Mouse (Mus musculus): ENCODE results near the gene Gcgr. TPM values are rescaled to one million over a fixed set of nuclear protein-coding genes. Genes with fewer than 3 reads are reported as not detected.
"Not testable (repeated sequence)": the region's sequence is repeated elsewhere in the genome, so short reads cannot be mapped to it uniquely, and the experiment has no call there.

The Gcgr gene
- total RNA-seq, 2 experiments from 2014 or later = not detected

- no peak for DNase-seq (ENCODE audit: low spot score in 2 of 2)
- intact Hi-C loops (cut with DNase I) = no loop called here
These were observed 28.8 kb upstream of the Gcgr start for GRCm38 (mm10) chr11:120501701-120502100.

DNA sequence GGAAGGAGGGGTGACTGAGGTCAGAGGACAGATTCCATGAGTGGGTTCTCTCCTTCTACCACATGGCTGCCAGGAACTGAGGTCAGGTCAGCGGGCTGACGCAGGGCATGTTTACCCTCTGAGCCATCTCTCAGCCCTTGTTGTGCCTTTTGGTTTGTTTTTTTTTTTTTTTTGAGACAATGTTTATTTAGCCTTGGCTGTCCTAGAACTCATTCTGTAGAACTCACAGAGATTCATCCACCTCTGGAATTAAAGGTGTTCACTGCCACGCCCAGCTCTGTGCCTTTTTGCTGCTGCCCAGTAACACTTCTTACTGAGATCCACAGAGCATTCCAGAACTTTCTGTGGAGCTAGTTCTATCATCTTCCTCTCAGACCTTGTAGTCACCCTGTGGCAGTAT, 24.8 kb upstream of the Gcgr start:
- intact Hi-C loops (cut with DNase I) = no loop called here

DNA sequence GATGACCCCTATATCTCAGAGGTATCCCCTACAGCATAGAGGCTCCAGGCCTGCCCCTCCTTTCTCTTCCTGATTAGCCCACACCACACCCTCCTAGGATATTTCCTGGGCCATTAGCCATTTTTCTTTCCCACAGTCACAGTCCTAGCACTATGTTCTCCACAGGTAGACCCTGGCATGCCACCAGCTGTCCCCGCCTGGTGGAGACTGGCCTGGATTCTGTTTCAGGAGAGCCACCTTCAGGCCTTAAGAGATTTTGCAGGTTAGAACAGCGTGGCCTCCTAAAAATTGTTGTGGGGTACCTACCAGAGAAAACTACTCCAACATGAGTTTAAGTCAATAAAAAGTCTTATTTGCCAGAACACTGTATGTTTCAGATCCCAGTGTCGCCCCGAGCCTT, 23.6 kb upstream of the Gcgr start:
- intact Hi-C loops (cut with DNase I) = no loop called here
- no peak for DNase-seq (ENCODE audit: low spot score in 2 of 2)

More for the DNA sequence above, 24.8 kb upstream of the Gcgr start:
- no peak for DNase-seq (ENCODE audit: low spot score in 2 of 2)

- no peak for DNase-seq (ENCODE audit: low spot score in 2 of 2)
These were observed 22.7 kb upstream of the Gcgr start for GRCm38 (mm10) chr11:120507611-120508289.

GRCm38 (mm10) chr11:120508290-120508870, 22.1 kb upstream of the Gcgr start:
- intact Hi-C loops (cut with DNase I) = no loop called here
- DNase-seq (ENCODE audit: low spot score in 2 of 2) = peak in 1 of 2 experiments; percentile 22

More at GRCm38 (mm10) chr11:120507611-120508289, 22.7 kb upstream of the Gcgr start:
- intact Hi-C loops (cut with DNase I) = no loop called here

DNA sequence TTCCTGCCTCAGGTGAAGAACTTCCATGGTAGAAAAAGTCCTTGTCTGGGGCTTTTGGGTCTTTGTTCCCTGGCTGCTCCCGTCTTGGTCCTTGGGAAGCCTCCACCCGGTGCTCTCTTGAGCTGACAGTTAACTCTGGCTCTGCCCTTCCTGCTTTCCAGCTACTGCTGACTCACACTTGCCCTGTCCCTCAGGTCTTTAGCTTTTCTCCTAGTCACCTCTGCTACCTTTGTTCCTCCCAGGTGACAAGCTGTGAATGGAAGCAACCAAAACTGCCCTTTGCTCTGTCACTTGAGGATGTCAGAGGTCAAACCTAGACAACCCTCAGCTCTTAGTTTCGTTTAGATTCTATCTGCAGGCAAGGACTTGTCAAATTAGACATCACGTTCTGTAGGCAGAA, 20.6 kb upstream of the Gcgr start:
- intact Hi-C loops (cut with DNase I) = no loop called here
- no peak for DNase-seq (ENCODE audit: low spot score in 2 of 2)

GRCm38 (mm10) chr11:120510375-120511030, 20.0 kb upstream of the Gcgr start:
- no peak for DNase-seq (ENCODE audit: low spot score in 2 of 2)
- intact Hi-C loops (cut with DNase I) = no loop called here

- no peak for DNase-seq (ENCODE audit: low spot score in 2 of 2)
- intact Hi-C loops (cut with DNase I) = no loop called here
These were observed 17.6 kb upstream of the Gcgr start for GRCm38 (mm10) chr11:120512790-120513453.

- DNase-seq (ENCODE audit: low spot score in 2 of 2); intact Hi-C loops (cut with DNase I): not testable (repeated sequence)
These were observed 16.2 kb upstream of the Gcgr start for GRCm38 (mm10) chr11:120514262-120514661.

- DNase-seq (ENCODE audit: low spot score in 2 of 2) = peak; percentile 83
- intact Hi-C loops (cut with DNase I) = no loop called here
These were observed 14.9 kb upstream of the Gcgr start for GRCm38 (mm10) chr11:120515611-120516010.

DNA sequence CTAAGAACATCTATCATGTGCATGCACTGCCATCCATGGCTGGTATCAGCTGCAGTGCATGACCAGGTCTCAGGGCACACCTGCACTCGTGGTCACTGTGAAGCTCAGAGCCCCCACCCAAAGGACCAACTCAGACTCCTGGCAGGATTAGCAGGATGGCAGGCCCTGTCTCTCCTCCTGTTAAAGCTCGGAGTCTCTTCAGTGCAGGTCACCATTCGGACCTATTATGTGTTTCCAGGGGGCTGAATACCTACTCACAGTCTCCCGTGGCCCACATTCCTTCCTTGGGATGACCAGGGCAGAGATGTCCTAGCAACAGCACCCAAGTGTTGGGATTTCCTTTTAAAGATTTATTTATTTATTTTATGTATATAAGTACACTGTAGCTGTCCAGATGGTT, 13.4 kb upstream of the Gcgr start:
- intact Hi-C loops (cut with DNase I) = no loop called here
- DNase-seq (ENCODE audit: low spot score in 2 of 2) = no peak

GRCm38 (mm10) chr11:120518027-120518426, 12.5 kb upstream of the Gcgr start:
- peak; percentile 82 to 97 for DNase-seq (ENCODE audit: low spot score in 2 of 2)
- intact Hi-C loops (cut with DNase I) = loop anchor here (2.0 kb wide), 3 partner anchors 47 to 63 kb away; partner anchors contain the start of genes Arhgdia and P4hb

DNA sequence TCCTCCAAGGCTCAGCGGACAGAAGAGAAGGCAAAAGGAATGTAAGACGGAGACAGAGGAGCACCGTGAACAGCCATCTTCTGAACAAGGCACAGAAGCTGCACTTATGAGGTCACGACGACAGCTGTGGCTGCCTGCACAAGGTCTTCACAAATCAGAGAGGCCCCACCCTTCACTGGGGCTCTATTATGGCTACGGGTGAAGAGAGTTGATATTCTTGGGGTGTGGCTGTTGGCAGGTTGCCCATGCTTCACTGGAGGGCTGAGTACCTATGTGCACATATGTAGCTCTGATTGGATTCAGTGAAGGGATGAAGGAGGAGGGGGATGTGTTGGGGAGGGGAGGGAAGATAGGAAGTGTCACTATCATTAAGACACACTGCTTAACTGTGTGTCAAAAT, 11.9 kb upstream of the Gcgr start:
- no peak for DNase-seq (ENCODE audit: low spot score in 2 of 2)
- intact Hi-C loops (cut with DNase I) = loop anchor here (2.0 kb wide), 3 partner anchors 46 to 62 kb away; partner anchors contain the start of genes Arhgdia and P4hb

DNA sequence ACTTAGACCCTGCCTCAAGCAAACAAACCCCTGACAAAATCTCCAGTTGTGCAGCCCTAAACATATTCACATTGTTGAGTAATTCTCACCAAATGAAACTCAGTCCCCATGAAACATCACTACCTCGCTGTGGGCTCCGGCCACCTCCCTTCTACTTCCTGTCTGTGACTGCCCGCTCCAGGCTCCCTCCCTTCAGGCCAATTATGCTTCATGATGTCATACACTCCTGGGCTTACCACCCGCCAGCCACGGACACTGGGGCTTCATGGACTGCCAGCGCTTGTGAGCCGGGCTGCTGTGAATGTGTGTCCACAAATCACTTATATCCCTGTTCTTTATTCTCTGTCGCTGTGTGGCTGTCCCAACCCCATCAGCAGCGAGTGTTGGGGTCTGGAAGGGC, 10.8 kb upstream of the Gcgr start:
- intact Hi-C loops (cut with DNase I) = loop anchor here (2.0 kb wide), 3 partner anchors 45 to 61 kb away; partner anchors contain the start of genes Arhgdia and P4hb
- DNase-seq (ENCODE audit: low spot score in 2 of 2) = no peak

GRCm38 (mm10) chr11:120520498-120520897, 10.0 kb upstream of the Gcgr start:
- intact Hi-C loops (cut with DNase I) = no loop called here
- no peak for DNase-seq (ENCODE audit: low spot score in 2 of 2)

GRCm38 (mm10) chr11:120520967-120521540, 9.4 kb upstream of the Gcgr start:
- intact Hi-C loops (cut with DNase I) = no loop called here
- no peak for DNase-seq (ENCODE audit: low spot score in 2 of 2)

- intact Hi-C loops (cut with DNase I) = no loop called here
- DNase-seq (ENCODE audit: low spot score in 2 of 2) = no peak
These were observed 7.9 kb upstream of the Gcgr start for GRCm38 (mm10) chr11:120522581-120522980.

- intact Hi-C loops (cut with DNase I) = no loop called here
- DNase-seq (ENCODE audit: low spot score in 2 of 2) = no peak
These were observed 4.5 kb upstream of the Gcgr start for GRCm38 (mm10) chr11:120525959-120526358.

GRCm38 (mm10) chr11:120527690-120528354, 2.7 kb upstream of the Gcgr start:
- no peak for DNase-seq (ENCODE audit: low spot score in 2 of 2)
- intact Hi-C loops (cut with DNase I) = no loop called here

All from left cerebral cortex, postnatal 25 days (tissue).